Comparison of ENCODE assay signal across 9 mouse cellular contexts in genomic region chr19:24885504-24885903, GRCm38 (mm10). TPM values are rescaled to one million over a fixed set of nuclear protein-coding genes. Genes with fewer than 3 reads are reported as not detected.
DNase-seq lines count a peak whose midpoint lies in the region; ATAC-seq and TF ChIP-seq lines count a peak whose summit lies in the region.
"Had no signal": no experiment of that assay in that cellular context is flagged by ENCODE, and none has a peak within 500 bp of the region (broad histone marks: within the 10 kb centered on the region; RNA-seq: fewer than 3 reads in every experiment).

No protein-coding gene starts in this region.

- ATAC-seq in erythroblast, adult 5-6 weeks (replicated peaks; ENCODE audit: low FRiP score, poor library complexity, severe bottlenecking): peak; percentile 72; the same call in 1 of the 2 replicates
- peak; percentile 36; the same call in 1 of the 2 replicates for ATAC-seq in midbrain, embryonic 16.5 days

- intact Hi-C loops in left cerebral cortex, postnatal 36 days (cut with DNase I): loop anchor here (5.0 kb wide), 1 partner anchor 188 kb away; no protein-coding TSS in a partner anchor
- intact Hi-C loops in heart, postnatal 36 days (cut with DNase I): loop anchor here (2.0 to 5.0 kb wide), 2 partner anchors 265 to 583 kb away; no protein-coding TSS in a partner anchor
- intact Hi-C loops in left cerebral cortex, postnatal 10 days (cut with DNase I): loop anchor here (5.0 kb wide), 1 partner anchor 588 kb away; no protein-coding TSS in a partner anchor

- no peaks in the 10 kb centered on the region for H3K36me3 ChIP-seq in midbrain, embryonic 16.5 days (ENCODE audit: control insufficient read depth, insufficient read depth, low read length)

- H3K27ac ChIP-seq in bone marrow, adult 2 months (ENCODE audit: control insufficient read depth, insufficient read depth, low read depth, low read length, poor library complexity): no peak overlapping the region
- no peak overlapping the region for H3K27ac ChIP-seq in midbrain, embryonic 16.5 days (ENCODE audit: low read length)

- TF ChIP-seq POLR2A in bone marrow, adult 2 months (IDR thresholded peaks at IDR 0.05; ENCODE audit: borderline replicate concordance, control insufficient read depth, low read depth, low read length): no peak

- no peak overlapping the region for H3K4me3 ChIP-seq in bone marrow, adult 2 months (replicated peaks; ENCODE audit: control insufficient read depth, low read depth, low read length)
- no peak overlapping the region for H3K4me3 ChIP-seq in midbrain, embryonic 16.5 days (ENCODE audit: low read depth, low read length)
- H3K4me3 ChIP-seq: megakaryocyte, embryonic 14.5 days had no signal

- H3K4me2 ChIP-seq in midbrain, embryonic 16.5 days (ENCODE audit: low read length): no peak overlapping the region

- 10% methylated on average over 5 of the region's 5 CpGs for WGBS in bone marrow, adult 2 months
- 10% methylated on average over 5 of the region's 5 CpGs for WGBS in midbrain, embryonic 16.5 days

- peak; percentile 75 for TF ChIP-seq CTCF in bone marrow, adult 2 months (IDR thresholded peaks at IDR 0.05; ENCODE audit: control insufficient read depth, insufficient read depth, low read length)

- H3K27me3 ChIP-seq in midbrain, embryonic 16.5 days (ENCODE audit: control insufficient read depth, insufficient read depth, low read depth, low read length): peaks cover 2% of the 10 kb centered on the region; the same call in 1 of the 2 replicates

- H3K9ac ChIP-seq in midbrain, embryonic 16.5 days (ENCODE audit: low read depth, low read length): no peak overlapping the region

- DNase-seq in left cerebral cortex, adult 18-20 months (ENCODE audit: low spot score in 2 of 2): peak; percentile 51 to 59
- no peak for DNase-seq in left cerebral cortex, postnatal 36 days (ENCODE audit: low spot score in 2 of 2)
- peak; percentile 42 to 45 for DNase-seq in heart, postnatal 36 days
- peak; percentile 47 to 50 for DNase-seq in left cerebral cortex, postnatal 10 days (ENCODE audit: extremely low spot score in 1 of 2, low spot score in 2 of 2)
- DNase-seq in telencephalon, adult 2 months (ENCODE audit: low read depth, low spot score): peak; percentile 26

- H3K9me3 ChIP-seq in midbrain, embryonic 16.5 days (replicated peaks; ENCODE audit: control insufficient read depth, low read length, poor library complexity, severe bottlenecking): no peaks in the 10 kb centered on the region

- no peaks in the 10 kb centered on the region for H3K4me1 ChIP-seq in bone marrow, adult 2 months (ENCODE audit: control insufficient read depth, insufficient read depth, low read length)
- H3K4me1 ChIP-seq in midbrain, embryonic 16.5 days (ENCODE audit: control insufficient read depth, insufficient read depth, low read length): no peaks in the 10 kb centered on the region

RNA-seq across cellular contexts. Expression of gene Gm10053, which starts 10.0 kb away (rescaled TPM):
- total RNA-seq in left cerebral cortex, adult 18-20 months (2021): 100 to 1,000 TPM; 185 to 209 TPM
- 100 to 1,000 TPM; 197 to 206 TPM for total RNA-seq in left cerebral cortex, postnatal 36 days (2021)
- 41.2 and 58.8 TPM in 2 replicates for polyA plus RNA-seq in bone marrow, adult 2 months (2011; ENCODE audit: insufficient read depth, insufficient read length, low replicate concordance, missing spikeins)
- 45.9 and 72.7 TPM in 2 replicates for total RNA-seq in erythroblast, adult 5-6 weeks (2015; ENCODE audit: low replicate concordance)
- 11.7 and 18.5 TPM in 2 replicates for total RNA-seq in erythroblast, adult 5-6 weeks (2017; ENCODE audit: low replicate concordance)
- 1,000 to 10,000 TPM in 1 of 2 experiments, 100 to 1,000 TPM in 1; 986 to 1,083 TPM for total RNA-seq in heart, postnatal 36 days (2021)
- 100 to 1,000 TPM; 226 to 239 TPM for total RNA-seq in left cerebral cortex, postnatal 10 days (2021)
- polyA plus RNA-seq in midbrain, embryonic 16.5 days (2015; fragmentation: Nextera tagmentation; extraction: Ambion mirVana): 243 and 260 TPM in 2 replicates

RNA-seq across cellular contexts. Expression of gene Foxd4, which starts 15.5 kb away (rescaled TPM):
- not detected for total RNA-seq in left cerebral cortex, adult 18-20 months (2021)
- total RNA-seq in left cerebral cortex, postnatal 36 days (2021): not detected
- polyA plus RNA-seq in bone marrow, adult 2 months (2011; ENCODE audit: insufficient read depth, insufficient read length, low replicate concordance, missing spikeins): 0.83 TPM in 1 of 2 replicates, not detected in the other
- not detected in 2 replicates for total RNA-seq in erythroblast, adult 5-6 weeks (2015; ENCODE audit: low replicate concordance)
- total RNA-seq in erythroblast, adult 5-6 weeks (2017; ENCODE audit: low replicate concordance): 0.14 TPM in 1 of 2 replicates, not detected in the other
- total RNA-seq in heart, postnatal 36 days (2021): not detected
- total RNA-seq in left cerebral cortex, postnatal 10 days (2021): not detected
- polyA plus RNA-seq in midbrain, embryonic 16.5 days (2015; fragmentation: Nextera tagmentation; extraction: Ambion mirVana): 0.15 and 0.21 TPM in 2 replicates

RNA-seq across cellular contexts. Expression of gene Pgm5, which starts 23.8 kb away (rescaled TPM):
- total RNA-seq in left cerebral cortex, adult 18-20 months (2021): 1 to 10 TPM; 6.9 to 8.8 TPM
- total RNA-seq in left cerebral cortex, postnatal 36 days (2021): 1 to 10 TPM; 3.7 to 7.0 TPM
- polyA plus RNA-seq in bone marrow, adult 2 months (2011; ENCODE audit: insufficient read depth, insufficient read length, low replicate concordance, missing spikeins): 2.4 TPM in 1 of 2 replicates, not detected in the other
- total RNA-seq in erythroblast, adult 5-6 weeks (2015; ENCODE audit: low replicate concordance): 0.84 TPM in 1 of 2 replicates, not detected in the other
- total RNA-seq in erythroblast, adult 5-6 weeks (2017; ENCODE audit: low replicate concordance): not detected in 2 replicates
- total RNA-seq in heart, postnatal 36 days (2021): 100 to 1,000 TPM in 1 of 2 experiments, 10 to 100 TPM in 1; 93.2 to 109 TPM
- 1 to 10 TPM; 3.1 to 4.3 TPM for total RNA-seq in left cerebral cortex, postnatal 10 days (2021)
- 0.63 and 0.83 TPM in 2 replicates for polyA plus RNA-seq in midbrain, embryonic 16.5 days (2015; fragmentation: Nextera tagmentation; extraction: Ambion mirVana)

Comparison
In these comparisons a context has a peak if more than half of its experiments do, and no peak if none do; other contexts are left out.
1. DNase-seq: peak in left cerebral cortex, adult 18-20 months (2 of 2), heart, postnatal 36 days (2 of 2), left cerebral cortex, postnatal 10 days (2 of 2) and telencephalon, adult 2 months (single experiment); none in left cerebral cortex, postnatal 36 days (0 of 2).
2. RNA of gene Gm10053, which starts 10.0 kb away (total RNA-seq): 986 to 1,083 TPM in heart, postnatal 36 days; 226 to 239 TPM in left cerebral cortex, postnatal 10 days, 185 to 209 TPM in left cerebral cortex, adult 18-20 months, 197 to 206 TPM in left cerebral cortex, postnatal 36 days and 11.7 to 72.7 TPM in erythroblast, adult 5-6 weeks; every median in the first group is over 4 times any median in the second.
3. RNA of gene Pgm5, which starts 23.8 kb away (total RNA-seq): 93.2 to 109 TPM in heart, postnatal 36 days; 6.9 to 8.8 TPM in left cerebral cortex, adult 18-20 months, 3.7 to 7.0 TPM in left cerebral cortex, postnatal 36 days, 3.1 to 4.3 TPM in left cerebral cortex, postnatal 10 days and 0.84 TPM in erythroblast, adult 5-6 weeks; every median in the first group is over 4 times any median in the second.